Mouse (Mus musculus) intestine, embryonic 15.5 days (tissue): ENCODE data around the gene Reg1. TPM values are rescaled to one million over a fixed set of nuclear protein-coding genes. Genes with fewer than 3 reads are reported as not detected.
A peak's percentile ranks its signal among the peaks of the same experiment; 100 is the strongest.
"Not testable (repeated sequence)": the region's sequence is repeated elsewhere in the genome, so short reads cannot be mapped to it uniquely, and the experiment has no call there.

Experiments used
- ATAC-seq: fragments of 200-750 bp; cut with Nextera tagmentation; 2 replicates; pipeline ENCODE4 v1.8.0; 2017; ENCODE audit warnings: moderate TSS enrichment, moderate library complexity
- H3K27ac ChIP-seq: fragments of 300-500 bp; sonication (generic); 2 replicates; pipeline ENCODE4 v1.5.1; 2015; ENCODE audit warnings: mild to moderate bottlenecking, inconsistent platforms
- H3K27me3 ChIP-seq: fragments of 300-500 bp; sonication (generic); replicated peaks from 2 replicates; pipeline ENCODE4 v1.6.1; 2015; ENCODE audit warnings: inconsistent platforms
- H3K36me3 ChIP-seq: fragments of 300-500 bp; sonication (generic); 2 replicates; pipeline ENCODE4 v1.6.1; 2015; ENCODE audit warnings: inconsistent platforms
- H3K4me1 ChIP-seq: fragments of 300-500 bp; sonication (generic); replicated peaks from 2 replicates; pipeline ENCODE4 v1.6.1; 2015; ENCODE audit warnings: inconsistent platforms
- H3K4me2 ChIP-seq: fragments of 300-500 bp; sonication (generic); replicated peaks from 2 replicates; pipeline ENCODE4 v1.6.1; 2015; ENCODE audit warnings: mild to moderate bottlenecking, inconsistent platforms
- H3K4me3 ChIP-seq: fragments of 300-500 bp; sonication (generic); replicated peaks from 2 replicates; pipeline ENCODE4 v1.5.1; 2015; ENCODE audit warnings: inconsistent platforms
- H3K9ac ChIP-seq: fragments of 300-500 bp; sonication (generic); 2 replicates; pipeline ENCODE4 v1.6.1; 2015; ENCODE audit warnings: inconsistent platforms
- H3K9me3 ChIP-seq: fragments of 300-500 bp; sonication (generic); 2 replicates; pipeline ENCODE4 v1.6.1; 2016; ENCODE audit warnings: inconsistent platforms
- WGBS: fragments of 180-500 bp; shearing (Covaris S2); methylation state at CpG from one replicate; pipeline ENCODE4 v1.1.7; 2015; 5-methylcytosine and 5-hydroxymethylcytosine counted together
- polyA plus RNA-seq: library from polyadenylated mRNA; unstranded; fragments of >200 nt; fragmentation: Nextera tagmentation; extraction: Ambion mirVana; gene quantifications from 2 replicates; pipeline ENCODE4 v1.2.1, GENCODE M21; 2015

Reg1 gene
- polyA plus RNA-seq: 27.9 and 65.0 TPM in 2 replicates

GRCm38 (mm10) chr6:78422411-78422810 lies at the start of gene Reg1:
Gene Reg1 (plus strand): TSS chr6:78422711.
- ATAC-seq, H3K27ac ChIP-seq, H3K4me2 ChIP-seq, H3K4me3 ChIP-seq, H3K27me3 ChIP-seq, H3K36me3 ChIP-seq, H3K4me1 ChIP-seq, H3K9ac ChIP-seq, H3K9me3 ChIP-seq: not testable (repeated sequence)

- Histone ChIP-seq H3K27me3 (no peaks in the 10 kb centered on the region), H3K36me3 (no peaks in the 10 kb centered on the region), H3K4me1 (no peaks in the 10 kb centered on the region), H3K27ac (no peak within 1 kb of the TSS), H3K9me3 (no peaks in the 10 kb centered on the region), H3K9ac (no peak within 1 kb of the TSS), H3K4me2 (no peak within 1 kb of the TSS), H3K4me3 (no peak within 1 kb of the TSS)
- 71% methylated on average over 2 of the region's 2 CpGs for WGBS
- ATAC-seq: no peak
Measured at GRCm38 (mm10) chr6:78378765-78379164, 43.7 kb upstream of the Reg1 start, which contains the start of gene Reg3d. Gene Reg3d (minus strand): TSS chr6:78378865.

- Histone ChIP-seq H3K27me3 (no peaks in the 10 kb centered on the region), H3K4me1 (no peaks in the 10 kb centered on the region), H3K4me3 (no peak within 1 kb of the TSS), H3K36me3 (no peaks in the 10 kb centered on the region), H3K9me3 (no peaks in the 10 kb centered on the region), H3K9ac (no peak within 1 kb of the TSS), H3K4me2 (no peak within 1 kb of the TSS), H3K27ac (no peak within 1 kb of the TSS)
- ATAC-seq: no peak
Measured at GRCm38 (mm10) chr6:78380409-78380808, 42.1 kb upstream of the Reg1 start, which contains the start of gene Reg3a. Gene Reg3a (plus strand): TSS chr6:78380709.

DNA sequence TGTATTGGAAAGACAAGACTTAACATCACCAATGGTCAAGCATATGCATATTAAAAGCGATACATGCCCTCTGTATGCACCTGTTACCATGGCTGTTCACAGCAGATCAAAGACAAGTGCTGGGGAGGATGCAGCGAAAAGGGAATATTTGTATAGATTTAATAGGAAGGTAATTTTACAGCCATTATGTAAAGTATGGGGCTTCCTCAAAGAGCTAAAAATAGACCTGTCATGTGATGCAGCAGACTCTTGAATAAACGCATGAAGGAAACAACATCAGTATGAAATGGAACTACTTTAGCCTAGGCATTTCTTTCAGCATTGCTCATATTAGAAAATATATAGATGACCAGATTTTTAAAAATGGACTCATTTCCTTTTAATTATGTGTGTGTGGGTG lies 36.9 kb upstream of the Reg1 start:
- Histone ChIP-seq H3K4me2 (no peak overlapping the region), H3K27me3 (no peaks in the 10 kb centered on the region), H3K4me3 (no peak overlapping the region), H3K4me1 (no peaks in the 10 kb centered on the region), H3K9ac (no peak overlapping the region), H3K36me3 (no peaks in the 10 kb centered on the region), H3K9me3 (no peaks in the 10 kb centered on the region), H3K27ac (no peak overlapping the region)
- WGBS: 85% methylated on average over 3 of the region's 3 CpGs
- no peak for ATAC-seq

DNA sequence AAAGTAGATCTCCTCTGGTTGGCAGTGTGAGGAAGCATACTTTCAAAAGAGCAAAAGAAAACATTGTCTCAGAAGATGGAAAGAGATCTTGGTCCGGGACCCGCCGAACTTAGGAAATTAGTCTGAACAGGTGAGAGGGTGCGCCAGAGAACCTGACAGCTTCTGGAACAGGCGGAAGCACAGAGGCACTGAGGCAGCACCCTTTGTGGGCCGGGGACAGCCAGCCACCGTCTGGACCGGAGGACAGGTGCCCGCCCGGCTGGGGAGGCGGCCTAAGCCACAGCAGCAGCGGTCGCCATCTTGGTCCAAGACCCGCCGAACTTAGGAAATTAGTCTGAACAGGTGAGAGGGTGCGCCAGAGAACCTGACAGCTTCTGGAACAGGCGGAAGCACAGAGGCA lies 27.2 kb upstream of the Reg1 start, which contains the start of gene Reg2:
Reg2 (plus strand) TSS at position 301 of the 400 bp plus-strand sequence.
- not testable (repeated sequence) for H3K9ac ChIP-seq, H3K27ac ChIP-seq, H3K4me1 ChIP-seq, H3K4me2 ChIP-seq, H3K36me3 ChIP-seq, H3K27me3 ChIP-seq, H3K9me3 ChIP-seq, H3K4me3 ChIP-seq, ATAC-seq
- 100% methylated on average over 4 of the region's 17 CpGs for WGBS

DNA sequence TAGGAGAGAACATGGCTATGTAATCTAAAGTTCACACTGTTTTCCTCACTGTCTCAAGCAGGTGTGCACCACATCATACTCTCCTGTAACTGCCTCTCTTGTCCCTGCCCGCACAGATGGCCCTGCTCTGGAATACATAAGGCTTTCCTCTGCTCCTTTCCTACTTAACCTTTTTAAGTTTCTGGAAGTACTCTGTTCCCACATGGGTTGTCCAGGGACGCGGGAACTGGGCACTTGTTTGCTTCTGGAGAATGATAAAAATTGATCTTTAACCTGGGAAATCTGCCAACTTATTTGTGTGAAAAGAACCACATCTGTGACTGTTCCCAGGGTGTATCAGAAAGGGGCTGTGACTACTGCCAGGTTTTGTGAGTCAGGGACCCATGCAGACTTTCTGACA lies 3.0 kb downstream of the Reg1 start:
- Histone ChIP-seq H3K9me3 (no peaks in the 10 kb centered on the region), H3K4me3 (no peak overlapping the region), H3K27ac (no peak overlapping the region), H3K4me1 (no peaks in the 10 kb centered on the region), H3K27me3 (no peaks in the 10 kb centered on the region), H3K36me3 (no peaks in the 10 kb centered on the region), H3K4me2 (no peak overlapping the region), H3K9ac (no peak overlapping the region)
- WGBS: 59% methylated on average over 3 of the region's 3 CpGs
- ATAC-seq: peak; percentile 61

DNA sequence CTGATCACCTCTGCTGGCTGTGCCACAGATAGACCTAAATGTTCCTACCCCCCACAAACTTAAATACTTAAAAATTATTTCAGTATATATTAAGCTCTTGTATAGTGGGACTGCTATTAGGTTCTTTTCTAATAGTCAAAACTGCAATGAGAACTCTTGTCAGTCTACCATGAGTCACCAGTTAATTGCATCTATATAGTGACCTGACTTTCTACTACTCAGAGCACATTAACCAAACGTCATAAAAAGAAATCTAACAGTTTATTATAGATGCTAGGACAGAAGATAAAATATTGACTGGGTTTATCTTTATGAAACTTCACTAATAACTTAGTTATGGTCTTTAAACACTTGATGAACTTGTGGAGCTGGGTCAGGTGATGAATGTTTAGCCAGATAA lies 24.7 kb downstream of the Reg1 start:
- Histone ChIP-seq H3K27ac (no peak overlapping the region), H3K9me3 (no peaks in the 10 kb centered on the region), H3K4me2 (no peak overlapping the region), H3K4me3 (no peak overlapping the region), H3K36me3 (no peaks in the 10 kb centered on the region), H3K27me3 (no peaks in the 10 kb centered on the region), H3K9ac (no peak overlapping the region), H3K4me1 (no peaks in the 10 kb centered on the region)
- 45% methylated on average over 1 of the region's 1 CpGs for WGBS
- ATAC-seq: peak; percentile 75

DNA sequence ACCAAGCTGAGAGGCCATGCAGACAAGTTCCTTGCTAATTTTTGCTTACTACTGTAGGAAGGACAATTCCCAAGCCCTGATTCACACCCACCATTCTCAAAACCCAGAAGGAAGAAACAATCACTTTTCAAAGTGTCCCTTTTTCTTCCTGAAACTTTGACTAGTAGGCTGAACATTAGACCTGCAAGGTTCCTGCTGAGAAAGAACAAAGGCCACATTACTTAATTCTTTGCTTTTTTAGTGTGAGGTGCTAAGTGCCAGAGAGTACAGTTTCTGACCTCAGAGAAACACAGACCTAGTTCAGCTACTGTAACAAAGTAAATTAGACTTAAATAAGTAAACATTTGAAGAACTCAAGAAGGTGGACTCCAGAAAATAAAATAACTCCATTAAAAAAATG lies 25.9 kb downstream of the Reg1 start:
- ATAC-seq: peak; percentile 56; the same call in 1 of the 2 replicates
- Histone ChIP-seq H3K27ac (no peak overlapping the region), H3K4me1 (no peaks in the 10 kb centered on the region), H3K4me2 (no peak overlapping the region), H3K27me3 (no peaks in the 10 kb centered on the region), H3K9ac (no peak overlapping the region), H3K36me3 (no peaks in the 10 kb centered on the region), H3K4me3 (no peak overlapping the region), H3K9me3 (no peaks in the 10 kb centered on the region)

DNA sequence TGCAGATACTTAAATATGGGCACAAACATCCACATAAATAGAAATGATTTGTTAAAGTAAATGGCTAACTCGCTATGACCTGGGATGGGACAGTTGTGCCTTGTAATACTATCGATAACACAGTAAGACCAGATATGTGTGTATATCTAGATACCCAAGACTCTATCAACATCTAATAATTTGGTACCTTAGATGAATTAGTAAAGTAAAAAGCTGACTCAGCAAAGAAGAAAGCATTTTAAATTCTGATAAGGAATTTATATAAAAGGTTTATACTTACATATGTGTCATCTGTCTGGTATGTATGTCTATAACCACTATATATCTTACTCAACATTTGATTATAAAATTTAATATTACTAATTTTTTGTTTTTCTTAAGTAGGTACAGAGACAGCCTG lies 30.3 kb downstream of the Reg1 start:
- Histone ChIP-seq H3K27me3 (no peaks in the 10 kb centered on the region), H3K9me3 (no peaks in the 10 kb centered on the region), H3K27ac (no peak overlapping the region), H3K4me1 (no peaks in the 10 kb centered on the region), H3K4me2 (no peak overlapping the region), H3K4me3 (no peak overlapping the region), H3K36me3 (no peaks in the 10 kb centered on the region), H3K9ac (no peak overlapping the region)
- 93% methylated on average over 2 of the region's 2 CpGs for WGBS
- ATAC-seq: no peak

- ATAC-seq: no peak
Measured at GRCm38 (mm10) chr6:78460191-78460825, 37.8 kb downstream of the Reg1 start.

DNA sequence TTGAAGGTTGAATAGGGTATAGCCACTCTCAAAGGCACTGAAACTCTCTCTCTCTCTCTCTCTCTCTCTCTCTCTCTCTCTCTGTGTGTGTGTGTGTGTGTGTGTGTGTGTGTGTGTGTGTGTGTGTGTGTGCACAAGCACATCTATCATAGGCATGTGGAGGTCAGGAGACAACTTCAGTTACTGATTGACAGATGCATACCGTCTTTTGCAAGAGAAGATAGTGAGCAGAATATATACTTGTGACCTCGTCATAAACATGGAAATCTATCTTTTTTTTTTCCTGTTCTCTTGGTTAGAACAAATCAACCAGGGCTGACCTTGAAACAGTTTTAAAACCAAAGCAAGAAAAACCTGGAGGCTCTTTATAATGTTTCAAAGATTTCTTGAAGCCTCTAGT lies 39.8 kb downstream of the Reg1 start:
- Histone ChIP-seq H3K9ac (no peak overlapping the region), H3K27ac (no peak overlapping the region), H3K9me3 (no peaks in the 10 kb centered on the region), H3K36me3 (no peaks in the 10 kb centered on the region), H3K4me1 (no peaks in the 10 kb centered on the region), H3K4me3 (no peak overlapping the region), H3K27me3 (no peaks in the 10 kb centered on the region), H3K4me2 (no peak overlapping the region)
- WGBS: 55% methylated on average over 2 of the region's 2 CpGs
- ATAC-seq: peak; percentile 80

More at GRCm38 (mm10) chr6:78460191-78460825, 37.8 kb downstream of the Reg1 start:
- Histone ChIP-seq H3K27me3 (no peaks in the 10 kb centered on the region), H3K36me3 (no peaks in the 10 kb centered on the region), H3K4me3 (no peak overlapping the region), H3K27ac (no peak overlapping the region), H3K4me1 (no peaks in the 10 kb centered on the region), H3K4me2 (no peak overlapping the region), H3K9me3 (no peaks in the 10 kb centered on the region), H3K9ac (no peak overlapping the region)
- WGBS: 67% methylated on average over 3 of the region's 3 CpGs

GRCm38 (mm10) chr6:78463266-78463665 lies 40.8 kb downstream of the Reg1 start:
- H3K27ac ChIP-seq: no peak overlapping the region
- H3K9ac ChIP-seq: no peak overlapping the region
- no peaks in the 10 kb centered on the region for H3K9me3 ChIP-seq
- no peaks in the 10 kb centered on the region for H3K4me1 ChIP-seq
- H3K27me3 ChIP-seq: no peaks in the 10 kb centered on the region
- no peak overlapping the region for H3K4me3 ChIP-seq
- 79% methylated on average over 2 of the region's 2 CpGs for WGBS
- H3K4me2 ChIP-seq: no peak overlapping the region
- no peak for ATAC-seq
- no peaks in the 10 kb centered on the region for H3K36me3 ChIP-seq

- peak; percentile 47 for ATAC-seq
- WGBS: 67% methylated on average over 2 of the region's 2 CpGs
- no peak within 1 kb of the TSS for H3K4me3 ChIP-seq
Measured at GRCm38 (mm10) chr6:78468772-78469171, 46.3 kb downstream of the Reg1 start, which contains the start of gene Reg3g. Gene Reg3g (minus strand): TSS chr6:78468872.

More at GRCm38 (mm10) chr6:78468772-78469171, 46.3 kb downstream of the Reg1 start, which contains the start of gene Reg3g:
- Histone ChIP-seq H3K27me3 (no peaks in the 10 kb centered on the region), H3K27ac (no peak within 1 kb of the TSS), H3K9ac (no peak within 1 kb of the TSS), H3K4me2 (no peak within 1 kb of the TSS), H3K4me1 (no peaks in the 10 kb centered on the region), H3K36me3 (no peaks in the 10 kb centered on the region), H3K9me3 (no peaks in the 10 kb centered on the region)
